Mouse (Mus musculus) hindbrain, embryonic 11.5 days (tissue): ENCODE measurements around the gene Defb47. TPM values are rescaled to one million over a fixed set of nuclear protein-coding genes. Genes with fewer than 3 reads are reported as not detected.

Experiments
- ATAC-seq: fragments of 200-750 bp; cut with Nextera tagmentation; 2 replicates; pipeline ENCODE4 v1.8.0; 2017; ENCODE audit warnings: mild to moderate bottlenecking, moderate TSS enrichment, moderate library complexity; ENCODE audit not compliant: low FRiP score
- DNase-seq: peaks from one replicate; pipeline ENCODE4 v3.0.0-alpha.2; 2015; ENCODE audit warnings: low spot score
- H3K27ac ChIP-seq: fragments of 300-500 bp; sonication (generic); 2 replicates; pipeline ENCODE4 v1.5.1; 2014; ENCODE audit warnings: mild to moderate bottlenecking, low read depth, low read length
- H3K27me3 ChIP-seq: fragments of 300-500 bp; sonication (generic); 2 replicates; pipeline ENCODE4 v1.6.1; 2014; ENCODE audit warnings: mild to moderate bottlenecking, low read length, moderate library complexity, mixed read lengths; ENCODE audit not compliant: control insufficient read depth, insufficient read depth
- H3K36me3 ChIP-seq: fragments of 300-500 bp; sonication (generic); 2 replicates; pipeline ENCODE4 v1.6.1; 2014; ENCODE audit warnings: mild to moderate bottlenecking, low read length, moderate library complexity, mixed read lengths; ENCODE audit not compliant: control insufficient read depth, insufficient read depth
- H3K4me1 ChIP-seq: fragments of 300-500 bp; sonication (generic); replicated peaks from 2 replicates; pipeline ENCODE4 v1.6.1; 2014; ENCODE audit warnings: low read length, mixed read lengths; ENCODE audit not compliant: control insufficient read depth, insufficient read depth
- H3K4me2 ChIP-seq: fragments of 300-500 bp; sonication (generic); replicated peaks from 2 replicates; pipeline ENCODE4 v1.6.1; 2014; ENCODE audit warnings: mild to moderate bottlenecking, low read depth, low read length
- H3K4me3 ChIP-seq: fragments of 300-500 bp; sonication (generic); 2 replicates; pipeline ENCODE4 v1.5.1; 2014; ENCODE audit warnings: low read depth, low read length
- H3K9ac ChIP-seq: fragments of 300-500 bp; sonication (generic); 2 replicates; pipeline ENCODE4 v1.6.1; 2014; ENCODE audit warnings: low read depth, low read length
- H3K9me3 ChIP-seq: fragments of 300-500 bp; sonication (generic); 2 replicates; pipeline ENCODE4 v1.6.1; 2016; ENCODE audit warnings: low read length; ENCODE audit not compliant: control insufficient read depth
- WGBS: fragments of 180-500 bp; shearing (Covaris S2); extraction: QIAGEN DNeasy Blood & Tissue Kit; methylation state at CpG from one replicate; pipeline ENCODE4 v1.1.7; 2014; 5-methylcytosine and 5-hydroxymethylcytosine counted together
- polyA plus RNA-seq: library from polyadenylated mRNA; unstranded; fragments of >200 nt; fragmentation: Nextera tagmentation; extraction: Ambion mirVana; gene quantifications from 2 replicates; pipeline ENCODE4 v1.2.1, GENCODE M21; 2014

Defb47 gene
- polyA plus RNA-seq, 1 experiment from 2014 or later = not detected

DNA sequence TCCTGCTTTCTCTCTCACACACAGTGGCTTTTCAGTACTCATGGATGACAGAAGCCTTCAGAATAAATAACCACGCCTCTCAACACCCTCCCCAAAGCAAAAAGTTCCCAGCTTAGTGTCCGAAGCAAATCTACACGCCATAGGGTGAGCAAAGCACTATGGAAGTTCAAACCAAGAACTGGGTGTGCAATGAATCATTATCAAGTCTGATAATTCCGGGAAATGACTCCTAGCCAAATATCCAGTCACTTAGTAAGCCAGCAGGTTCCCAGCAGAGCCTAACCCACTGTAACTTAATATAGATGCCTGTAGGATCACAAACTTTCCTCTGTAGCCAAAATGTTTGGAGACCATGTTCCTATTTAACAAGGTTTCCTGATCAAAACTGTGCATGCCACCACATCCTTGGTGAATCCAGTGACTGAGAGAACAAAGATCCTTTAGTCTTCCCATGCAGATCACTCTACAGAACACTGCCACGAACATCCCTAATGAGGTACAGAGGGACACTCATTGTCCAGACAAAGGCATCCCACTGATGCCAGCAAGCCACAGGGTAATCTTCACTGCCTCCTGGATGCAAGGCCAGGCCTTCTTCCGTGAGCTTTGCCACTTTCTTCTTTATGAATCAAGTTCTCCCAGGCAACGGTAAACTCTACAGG, 5.9 kb upstream of the Defb47 start:
- Histone ChIP-seq H3K36me3 (no peaks in the 10 kb centered on the region), H3K4me2 (no peak overlapping the region), H3K27me3 (no peaks in the 10 kb centered on the region), H3K27ac (no peak overlapping the region), H3K9me3 (no peaks in the 10 kb centered on the region), H3K4me1 (no peaks in the 10 kb centered on the region), H3K9ac (no peak overlapping the region), H3K4me3 (no peak overlapping the region)
- WGBS = 71% methylated on average over 7 of the region's 7 CpGs
- DNase-seq (no peak), ATAC-seq (no peak)

DNA sequence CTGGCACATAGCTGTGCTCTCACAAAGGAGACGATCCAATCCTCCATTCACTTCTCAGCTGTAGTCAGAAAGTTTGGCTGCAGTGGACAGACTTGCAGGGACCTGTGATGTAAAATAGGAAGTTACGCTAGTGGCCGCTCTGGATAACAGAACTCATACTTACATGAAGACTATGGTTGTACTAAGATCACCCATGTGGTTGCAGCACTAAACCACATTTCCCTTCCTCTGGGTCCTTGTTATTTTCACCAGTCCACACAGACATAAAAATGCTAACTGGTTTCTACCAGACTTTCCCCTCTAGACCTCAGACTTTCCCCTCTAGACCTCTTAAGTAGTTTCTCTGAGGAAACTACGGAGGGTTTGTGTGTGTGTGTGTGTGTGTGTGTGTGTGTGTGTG, 1.1 kb downstream of the Defb47 start:
- Histone ChIP-seq H3K9ac (no peak overlapping the region), H3K9me3 (no peaks in the 10 kb centered on the region), H3K27me3 (no peaks in the 10 kb centered on the region), H3K4me1 (no peaks in the 10 kb centered on the region), H3K4me3 (no peak overlapping the region), H3K4me2 (no peak overlapping the region), H3K36me3 (no peaks in the 10 kb centered on the region), H3K27ac (no peak overlapping the region)
- DNase-seq (no peak), ATAC-seq (no peak)
- 92% methylated on average over 4 of the region's 4 CpGs for WGBS

DNA sequence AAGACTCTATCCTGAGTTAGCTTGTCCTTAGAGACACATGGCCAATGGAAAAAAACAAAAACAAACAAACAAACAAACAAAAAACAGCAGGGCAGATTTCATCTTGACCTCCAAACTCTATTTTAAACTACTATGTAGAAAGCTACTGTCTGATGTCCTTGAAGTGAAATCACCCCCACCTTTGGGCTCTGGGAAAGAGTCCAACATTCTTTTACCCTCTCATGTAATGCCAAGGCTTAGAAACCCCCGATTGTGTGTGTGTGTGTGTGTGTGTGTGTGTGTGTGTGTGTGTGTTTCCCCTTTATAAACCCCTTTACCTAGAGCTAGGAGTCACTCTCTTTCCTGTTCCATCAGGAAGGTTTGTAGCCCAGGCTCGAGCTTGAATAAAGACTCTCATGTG, 4.7 kb downstream of the Defb47 start:
- Histone ChIP-seq H3K27ac (no peak overlapping the region), H3K4me3 (no peak overlapping the region), H3K9me3 (no peaks in the 10 kb centered on the region), H3K36me3 (no peaks in the 10 kb centered on the region), H3K4me2 (no peak overlapping the region), H3K9ac (no peak overlapping the region), H3K27me3 (no peaks in the 10 kb centered on the region), H3K4me1 (no peaks in the 10 kb centered on the region)
- DNase-seq (no peak), ATAC-seq (no peak)
- 80% methylated on average over 2 of the region's 2 CpGs for WGBS

DNA sequence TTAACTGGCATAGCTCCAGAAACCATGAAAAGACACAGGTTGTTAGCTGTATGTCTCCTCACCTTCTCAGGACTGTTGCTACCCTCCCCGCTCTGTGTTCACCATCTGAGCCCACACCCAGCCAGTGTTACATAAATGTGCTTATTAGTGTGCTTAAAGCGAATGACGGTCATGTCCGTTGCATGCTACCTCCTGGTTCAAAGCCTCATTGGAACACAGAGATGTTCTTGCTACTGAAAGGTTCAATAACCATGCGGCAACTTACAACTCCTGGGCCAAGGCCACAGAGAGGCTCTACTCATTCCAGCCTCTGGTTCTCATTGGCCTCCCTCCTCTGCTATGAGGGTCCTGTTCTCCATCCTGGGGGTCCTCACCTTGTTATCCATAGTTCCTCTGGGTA, 13.6 kb downstream of the Defb47 start, which contains the start of gene Defb43:
Gene Defb43, plus strand, starts transcription at position 301 of the 400 bp plus-strand sequence.
- no peak within 1 kb of the TSS for H3K27ac ChIP-seq
- no peak within 1 kb of the TSS for H3K4me2 ChIP-seq
- no peak within 1 kb of the TSS for H3K4me3 ChIP-seq
- no peak within 1 kb of the TSS for H3K9ac ChIP-seq
- no peaks in the 10 kb centered on the region for H3K36me3 ChIP-seq
- ATAC-seq (no peak), DNase-seq (no peak)
- no peaks in the 10 kb centered on the region for H3K4me1 ChIP-seq
- 97% methylated on average over 5 of the region's 5 CpGs for WGBS
- no peaks in the 10 kb centered on the region for H3K9me3 ChIP-seq
- no peaks in the 10 kb centered on the region for H3K27me3 ChIP-seq

DNA sequence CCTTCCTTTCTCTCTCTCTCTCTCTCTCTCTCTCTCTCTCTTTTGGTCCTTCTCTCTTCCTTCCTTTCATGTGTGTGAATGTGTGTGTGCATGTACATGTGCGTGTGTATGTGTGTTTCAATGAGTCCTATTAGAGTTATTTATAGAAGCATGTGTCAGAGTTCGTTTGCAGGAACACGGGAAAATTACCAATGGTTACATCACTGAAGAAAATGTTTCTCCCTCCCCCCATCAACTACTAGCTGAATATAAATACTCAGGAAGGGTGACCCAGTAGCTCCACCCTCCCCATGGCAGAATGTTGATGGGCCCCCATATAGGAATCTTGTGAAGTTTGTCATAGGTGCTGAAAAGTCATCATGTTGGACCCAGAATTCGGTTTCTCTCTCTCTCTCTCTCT, 15.2 kb downstream of the Defb47 start:
- ATAC-seq (no peak), DNase-seq (no peak)
- Histone ChIP-seq H3K4me3 (no peak overlapping the region), H3K27me3 (no peaks in the 10 kb centered on the region), H3K4me1 (no peaks in the 10 kb centered on the region), H3K9ac (no peak overlapping the region), H3K4me2 (no peak overlapping the region), H3K27ac (no peak overlapping the region), H3K9me3 (no peaks in the 10 kb centered on the region), H3K36me3 (no peaks in the 10 kb centered on the region)
- WGBS = 92% methylated on average over 4 of the region's 4 CpGs

DNA sequence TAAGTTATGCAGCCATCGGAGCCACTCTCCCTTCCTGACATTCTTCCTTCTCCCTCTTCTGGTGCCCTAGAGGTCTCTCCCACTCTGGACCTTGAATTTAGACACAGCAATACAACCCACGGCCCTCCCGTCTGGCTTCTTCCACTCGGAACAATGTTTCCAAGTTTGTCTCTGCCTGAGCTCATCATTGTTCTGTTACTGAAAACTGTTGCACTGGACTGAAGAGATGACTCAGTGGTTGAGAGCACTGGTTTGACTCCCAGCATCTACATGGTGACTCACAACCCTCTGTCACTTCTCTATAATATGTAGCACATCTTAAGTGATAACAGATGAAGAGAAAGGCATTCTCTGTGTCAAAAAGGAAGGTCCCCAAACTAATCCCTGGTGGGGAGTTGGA, 16.8 kb downstream of the Defb47 start:
- H3K4me1 ChIP-seq = no peaks in the 10 kb centered on the region
- no peak overlapping the region for H3K27ac ChIP-seq
- no peak for ATAC-seq
- 94% methylated on average over 4 of the region's 4 CpGs for WGBS
- H3K27me3 ChIP-seq = no peaks in the 10 kb centered on the region
- DNase-seq = no peak
- no peaks in the 10 kb centered on the region for H3K36me3 ChIP-seq
- H3K9me3 ChIP-seq = no peaks in the 10 kb centered on the region
- H3K4me3 ChIP-seq = no peak overlapping the region
- no peak overlapping the region for H3K9ac ChIP-seq
- no peak overlapping the region for H3K4me2 ChIP-seq

DNA sequence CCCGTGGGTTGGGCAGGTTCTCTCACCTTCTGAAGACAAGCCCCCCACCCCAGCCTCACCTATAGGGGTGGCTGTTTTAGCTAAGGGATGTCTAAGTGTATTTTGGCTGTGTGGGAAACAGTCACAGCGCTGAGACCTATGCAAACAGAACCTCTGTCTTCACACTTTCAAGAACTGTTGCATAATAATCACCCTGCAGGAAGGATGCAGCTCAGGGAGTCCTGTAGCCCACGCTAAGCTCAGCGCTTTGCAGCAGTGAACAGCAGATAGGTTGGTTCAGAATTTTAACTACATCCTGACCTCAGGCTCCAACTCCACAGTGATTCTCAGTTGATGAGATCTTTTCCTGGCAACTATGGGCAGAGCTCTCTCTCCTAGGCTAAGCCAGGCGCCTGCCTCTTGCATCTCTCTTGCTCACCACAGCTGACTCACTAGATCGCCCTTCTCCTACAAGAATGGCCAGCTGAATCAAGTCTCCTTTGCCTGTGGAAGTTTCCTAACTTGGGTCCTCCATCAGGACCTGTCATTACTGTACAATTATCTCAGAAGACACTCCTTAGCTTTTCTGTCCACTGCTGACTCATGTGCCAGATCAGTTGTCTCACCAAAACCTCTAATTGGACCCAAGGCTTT, 22.8 kb downstream of the Defb47 start:
- no peak overlapping the region for H3K27ac ChIP-seq
- no peaks in the 10 kb centered on the region for H3K27me3 ChIP-seq
- H3K4me1 ChIP-seq = no peaks in the 10 kb centered on the region
- no peak for DNase-seq
- no peak overlapping the region for H3K9ac ChIP-seq
- no peak overlapping the region for H3K4me3 ChIP-seq
- no peaks in the 10 kb centered on the region for H3K9me3 ChIP-seq
- no peak overlapping the region for H3K4me2 ChIP-seq
- 62% methylated on average over 6 of the region's 6 CpGs for WGBS
- no peak for ATAC-seq
- H3K36me3 ChIP-seq = no peaks in the 10 kb centered on the region

DNA sequence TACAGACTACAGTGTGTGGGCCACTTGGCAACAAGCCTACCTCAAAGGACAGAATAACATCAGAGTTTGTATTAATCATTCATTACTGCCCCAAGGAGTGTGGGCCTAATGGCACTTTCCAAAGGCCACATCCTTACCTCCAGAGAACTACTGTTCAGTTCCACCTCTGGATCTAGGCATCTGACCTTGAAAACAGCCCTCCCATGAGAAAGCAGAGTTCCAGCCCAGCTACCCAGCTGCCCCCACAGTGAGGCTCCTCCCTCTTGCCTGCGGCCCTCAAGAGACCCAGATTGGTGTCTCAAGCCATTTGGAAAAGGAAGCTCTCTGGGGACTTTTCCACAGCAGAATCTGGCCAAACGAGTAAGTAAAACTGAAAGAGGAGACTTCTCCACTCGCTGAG, 48.8 kb downstream of the Defb47 start, which contains the start of gene Defb42:
Gene Defb42, plus strand, starts transcription at position 301 of the 400 bp plus-strand sequence.
- DNase-seq (no peak), ATAC-seq (no peak)
- H3K4me1 ChIP-seq = no peaks in the 10 kb centered on the region
- H3K4me3 ChIP-seq = no peak within 1 kb of the TSS
- H3K27ac ChIP-seq = no peak within 1 kb of the TSS
- H3K27me3 ChIP-seq = no peaks in the 10 kb centered on the region
- H3K36me3 ChIP-seq = no peaks in the 10 kb centered on the region
- 82% methylated on average over 3 of the region's 3 CpGs for WGBS
- H3K9ac ChIP-seq = no peak within 1 kb of the TSS
- no peaks in the 10 kb centered on the region for H3K9me3 ChIP-seq
- no peak within 1 kb of the TSS for H3K4me2 ChIP-seq

DNA sequence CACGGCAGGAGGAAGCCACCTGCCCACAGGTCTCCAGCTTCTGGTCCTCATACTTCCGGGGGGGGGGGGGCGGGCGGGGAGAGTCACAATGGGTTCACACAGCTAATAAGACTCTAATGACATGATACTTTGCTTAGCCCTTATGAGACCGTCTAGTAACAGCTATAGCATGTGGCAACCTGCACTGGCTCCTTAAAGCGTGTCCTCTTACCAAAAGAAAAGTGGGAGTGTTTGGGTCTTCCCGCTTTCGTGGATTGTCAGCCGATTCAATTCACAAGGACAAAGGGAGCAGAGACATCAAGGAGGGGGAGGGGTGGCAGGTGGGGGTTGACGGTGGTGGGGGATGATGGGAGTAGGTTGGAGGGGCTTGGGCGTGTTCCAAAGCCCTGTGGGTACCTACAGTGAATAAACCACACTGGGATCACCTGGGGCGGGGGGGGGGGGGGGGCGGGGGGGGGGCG, 52.1 kb downstream of the Defb47 start, which contains the start of gene Defb30:
Gene Defb30, minus strand, starts transcription at position 51 of the 461 bp plus-strand sequence.
- peak; percentile 5 for DNase-seq
- H3K4me1 ChIP-seq = no peaks in the 10 kb centered on the region
- no peaks in the 10 kb centered on the region for H3K27me3 ChIP-seq
- H3K4me2 ChIP-seq = no peak within 1 kb of the TSS
- no peaks in the 10 kb centered on the region for H3K36me3 ChIP-seq
- no peak within 1 kb of the TSS for H3K27ac ChIP-seq
- H3K4me3 ChIP-seq = no peak within 1 kb of the TSS
- no peaks in the 10 kb centered on the region for H3K9me3 ChIP-seq
- no peak within 1 kb of the TSS for H3K9ac ChIP-seq
- WGBS = 62% methylated on average over 13 of the region's 14 CpGs
- ATAC-seq = no peak
